Mouse (Mus musculus) heart, adult 2 months (tissue): Measurements from ENCODE around the gene Lrrc4c. TPM values are rescaled to one million over a fixed set of nuclear protein-coding genes. Genes with fewer than 3 reads are reported as not detected.

ENCODE experiments used
- DNase-seq, 2 experiments: peaks; one replicate each; pipeline ENCODE4 v3.0.0; 2021
- H3K27ac ChIP-seq: fragments of 200-600 bp; 2 replicates; pipeline ENCODE4 v1.8.1; 2022
- H3K27me3 ChIP-seq: fragments of 200-500 bp; 2 replicates; pipeline ENCODE4 v1.6.1; 2012; ENCODE audit warnings: mild to moderate bottlenecking, low read length, inconsistent platforms, mixed read lengths; ENCODE audit not compliant: control insufficient read depth, insufficient read depth
- H3K36me3 ChIP-seq: fragments of 200-500 bp; 2 replicates; pipeline ENCODE4 v1.6.1; 2012; ENCODE audit warnings: low read length, inconsistent platforms; ENCODE audit not compliant: control insufficient read depth, insufficient read depth
- H3K4me1 ChIP-seq: fragments of 200-500 bp; 2 replicates; pipeline ENCODE4 v1.6.1; 2011; ENCODE audit warnings: low read length; ENCODE audit not compliant: control insufficient read depth, insufficient read depth
- H3K4me3 ChIP-seq: fragments of 200-600 bp; 2 replicates; pipeline ENCODE4 v1.8.1; 2022
- H3K79me2 ChIP-seq: fragments of 200-500 bp; replicated peaks from 2 replicates; pipeline ENCODE4 v1.6.1; 2012; ENCODE audit warnings: mild to moderate bottlenecking, inconsistent platforms, low read length, moderate library complexity, mixed read lengths; ENCODE audit not compliant: control insufficient read depth, insufficient read depth
- H3K9ac ChIP-seq: fragments of 200-500 bp; 2 replicates; pipeline ENCODE4 v1.6.1; 2012; ENCODE audit warnings: low read depth, mild to moderate bottlenecking, control low read depth, inconsistent platforms, low read length, mixed read lengths
- CTCF ChIP-seq: fragments of 200-600 bp; IDR thresholded peaks from 2 replicates; pipeline ENCODE4 v1.8.1; 2022; ENCODE audit warnings: antibody characterized with exemption, mild to moderate bottlenecking, moderate library complexity
- EP300 ChIP-seq: fragments of 200-500 bp; IDR thresholded peaks from 2 replicates; pipeline ENCODE4 v1.6.1; 2011; ENCODE audit warnings: low read depth, low read length, control low read depth; ENCODE audit not compliant: insufficient read depth
- POLR2A ChIP-seq: fragments of 200-500 bp; IDR thresholded peaks from 2 replicates; pipeline ENCODE4 v1.6.1; 2011; ENCODE audit warnings: mild to moderate bottlenecking, low read depth, low read length, control low read depth; ENCODE audit not compliant: insufficient read depth
- WGBS: fragments of 180-500 bp; shearing (Covaris S2); methylation state at CpG from one replicate; pipeline ENCODE4 v1.1.7; 2018; 5-methylcytosine and 5-hydroxymethylcytosine counted together
- intact Hi-C: fragments of 180-260 bp; cut with DNase I; formaldehyde crosslinking; loops from one replicate; pipeline ENCODE4 v1.15.1; 2025
- polyA plus RNA-seq: library from polyadenylated mRNA; depleted of rRNA; stranded (reverse); fragments of >200 nt; gene quantifications from 2 replicates; pipeline ENCODE4 v1.2.3, GENCODE M21; 2012
- total RNA-seq, 2 experiments: library from RNA; stranded (reverse); gene quantifications; 2 replicates each; pipeline ENCODE4 v1.2.3; 2021

Lrrc4c gene
- total and polyA plus RNA-seq, 3 experiments: 0.20 to 0.39 (median 0.23) TPM

GRCm38 (mm10) chr2:97044016-97044415 lies 726.0 kb downstream of the Lrrc4c start:
- no peak for TF ChIP-seq POLR2A
- TF ChIP-seq CTCF: no peak
- no peak for TF ChIP-seq EP300
- WGBS: 65% methylated on average over 3 of the region's 3 CpGs
- Histone ChIP-seq H3K9ac (no peak overlapping the region), H3K4me1 (no peaks in the 10 kb centered on the region), H3K36me3 (no peaks in the 10 kb centered on the region), H3K79me2 (no peaks in the 10 kb centered on the region), H3K4me3 (no peak overlapping the region), H3K27me3 (no peaks in the 10 kb centered on the region), H3K27ac (no peak overlapping the region)
- DNase-seq: no peak
- intact Hi-C loops: no loop called here

GRCm38 (mm10) chr2:97045628-97046027 lies 727.7 kb downstream of the Lrrc4c start:
- Histone ChIP-seq H3K4me3 (no peak overlapping the region), H3K36me3 (no peaks in the 10 kb centered on the region), H3K27me3 (no peaks in the 10 kb centered on the region), H3K9ac (no peak overlapping the region), H3K4me1 (no peaks in the 10 kb centered on the region), H3K27ac (no peak overlapping the region), H3K79me2 (no peaks in the 10 kb centered on the region)
- DNase-seq: no peak
- TF ChIP-seq EP300 (no peak), CTCF (no peak), POLR2A (no peak)
- 90% methylated on average over 3 of the region's 3 CpGs for WGBS
- intact Hi-C loops: no loop called here

- DNase-seq: no peak
- Histone ChIP-seq H3K27ac (no peak overlapping the region), H3K27me3 (no peaks in the 10 kb centered on the region), H3K9ac (no peak overlapping the region), H3K4me3 (no peak overlapping the region), H3K4me1 (no peaks in the 10 kb centered on the region), H3K79me2 (no peaks in the 10 kb centered on the region), H3K36me3 (no peaks in the 10 kb centered on the region)
- intact Hi-C loops: no loop called here
- no peak for TF ChIP-seq POLR2A
- 38% methylated on average over 1 of the region's 1 CpGs for WGBS
Measured at GRCm38 (mm10) chr2:97080156-97080555, 762.2 kb downstream of the Lrrc4c start.

GRCm38 (mm10) chr2:97097965-97098364 lies 780.0 kb downstream of the Lrrc4c start:
- Histone ChIP-seq H3K27me3 (no peaks in the 10 kb centered on the region), H3K4me1 (no peaks in the 10 kb centered on the region), H3K27ac (no peak overlapping the region), H3K9ac (no peak overlapping the region), H3K4me3 (no peak overlapping the region), H3K36me3 (no peaks in the 10 kb centered on the region), H3K79me2 (no peaks in the 10 kb centered on the region)
- DNase-seq: no peak
- intact Hi-C loops: no loop called here
- 56% methylated on average over 3 of the region's 3 CpGs for WGBS
- TF ChIP-seq EP300 (no peak), POLR2A (no peak), CTCF (no peak)

- no peaks in the 10 kb centered on the region for H3K4me1 ChIP-seq
- intact Hi-C loops: no loop called here
Measured at GRCm38 (mm10) chr2:97103398-97104162, 785.6 kb downstream of the Lrrc4c start.

GRCm38 (mm10) chr2:97124246-97124645 lies 806.3 kb downstream of the Lrrc4c start:
- H3K27me3 ChIP-seq: no peaks in the 10 kb centered on the region
- WGBS: 65% methylated on average over 3 of the region's 3 CpGs
- intact Hi-C loops: no loop called here
- no peak overlapping the region for H3K9ac ChIP-seq
- H3K79me2 ChIP-seq: no peaks in the 10 kb centered on the region
- no peak overlapping the region for H3K4me3 ChIP-seq
- no peak for DNase-seq
- no peak overlapping the region for H3K27ac ChIP-seq
- H3K36me3 ChIP-seq: no peaks in the 10 kb centered on the region
- H3K4me1 ChIP-seq: no peaks in the 10 kb centered on the region
- no peak for TF ChIP-seq CTCF
- TF ChIP-seq POLR2A: no peak
- no peak for TF ChIP-seq EP300

More at GRCm38 (mm10) chr2:97103398-97104162, 785.6 kb downstream of the Lrrc4c start:
- no peak for DNase-seq
- Histone ChIP-seq H3K79me2 (no peaks in the 10 kb centered on the region), H3K27me3 (no peaks in the 10 kb centered on the region), H3K9ac (no peak overlapping the region), H3K4me3 (no peak overlapping the region), H3K36me3 (no peaks in the 10 kb centered on the region), H3K27ac (no peak overlapping the region)
- no peak for TF ChIP-seq EP300
- TF ChIP-seq POLR2A: no peak
- TF ChIP-seq CTCF: no peak
- 81% methylated on average over 2 of the region's 2 CpGs for WGBS
